Mouse (Mus musculus): ENCODE data around the gene Insr. TPM values are rescaled to one million over a fixed set of nuclear protein-coding genes. Genes with fewer than 3 reads are reported as not detected.

Insr gene
- polyA plus RNA-seq, 1 experiment: 25.1 TPM

DNA sequence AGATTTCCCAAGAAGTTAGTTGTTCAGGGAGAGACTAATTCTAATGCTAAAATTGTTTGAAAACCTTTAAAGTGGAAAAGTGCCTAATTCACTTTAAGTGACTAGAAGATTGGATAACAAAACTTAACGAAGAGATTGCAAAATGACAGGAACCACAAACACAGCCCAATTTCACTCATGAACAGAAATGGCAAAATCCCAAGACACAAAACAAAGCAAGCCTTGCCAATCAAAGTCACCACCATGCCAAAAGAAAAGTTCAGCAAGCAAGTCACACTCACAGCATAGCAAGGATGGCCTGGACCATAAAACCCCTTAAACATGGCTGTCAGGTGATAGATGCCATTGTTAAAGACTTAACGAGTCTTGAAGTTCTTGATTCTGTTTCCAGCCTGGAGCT, 29.5 kb downstream of the Insr start:
- DNase-seq (ENCODE audit: low read depth): peak; percentile 21
- TF ChIP-seq CTCF (IDR thresholded peaks at IDR 0.05; ENCODE audit: borderline replicate concordance, extremely low read depth, insufficient read depth, insufficient read length): no peak
- TF ChIP-seq POLR2A (IDR thresholded peaks at IDR 0.05; ENCODE audit: borderline replicate concordance, extremely low read depth, insufficient read depth, insufficient read length, poor library complexity, severe bottlenecking): no peak

DNA sequence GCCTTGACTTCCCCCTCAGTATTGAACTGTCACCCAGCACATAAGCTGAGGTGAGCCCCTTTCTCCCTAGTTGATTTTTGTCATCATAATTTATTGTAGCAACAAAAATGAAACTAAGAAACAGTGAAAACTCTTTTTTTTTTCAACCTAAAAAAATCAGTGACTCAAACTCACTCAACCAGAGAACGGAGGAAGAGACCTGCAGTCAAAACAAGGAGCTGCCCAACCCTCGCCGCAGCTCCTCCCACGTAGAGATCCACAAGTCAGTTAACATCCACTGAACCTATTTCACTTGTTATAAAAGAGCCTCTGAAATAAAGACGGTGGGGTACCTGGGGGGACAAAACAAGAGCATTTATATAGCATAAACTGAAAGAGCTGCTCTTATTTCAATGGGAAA, 30.7 kb downstream of the Insr start:
- no peak for TF ChIP-seq CTCF (IDR thresholded peaks at IDR 0.05; ENCODE audit: borderline replicate concordance, extremely low read depth, insufficient read depth, insufficient read length)
- TF ChIP-seq POLR2A (IDR thresholded peaks at IDR 0.05; ENCODE audit: borderline replicate concordance, extremely low read depth, insufficient read depth, insufficient read length, poor library complexity, severe bottlenecking): no peak
- no peak for DNase-seq (ENCODE audit: low read depth)

GRCm38 (mm10) chr8:3247129-3247528, 32.3 kb downstream of the Insr start:
- TF ChIP-seq POLR2A (IDR thresholded peaks at IDR 0.05; ENCODE audit: borderline replicate concordance, extremely low read depth, insufficient read depth, insufficient read length, poor library complexity, severe bottlenecking) (no peak), CTCF (IDR thresholded peaks at IDR 0.05; ENCODE audit: borderline replicate concordance, extremely low read depth, insufficient read depth, insufficient read length) (no peak)

GRCm38 (mm10) chr8:3243229-3243628, 36.2 kb downstream of the Insr start:
- DNase-seq (ENCODE audit: low read depth): no peak
- TF ChIP-seq POLR2A (IDR thresholded peaks at IDR 0.05; ENCODE audit: borderline replicate concordance, extremely low read depth, insufficient read depth, insufficient read length, poor library complexity, severe bottlenecking): no peak

More at GRCm38 (mm10) chr8:3247129-3247528, 32.3 kb downstream of the Insr start:
- DNase-seq (ENCODE audit: low read depth): no peak

DNA sequence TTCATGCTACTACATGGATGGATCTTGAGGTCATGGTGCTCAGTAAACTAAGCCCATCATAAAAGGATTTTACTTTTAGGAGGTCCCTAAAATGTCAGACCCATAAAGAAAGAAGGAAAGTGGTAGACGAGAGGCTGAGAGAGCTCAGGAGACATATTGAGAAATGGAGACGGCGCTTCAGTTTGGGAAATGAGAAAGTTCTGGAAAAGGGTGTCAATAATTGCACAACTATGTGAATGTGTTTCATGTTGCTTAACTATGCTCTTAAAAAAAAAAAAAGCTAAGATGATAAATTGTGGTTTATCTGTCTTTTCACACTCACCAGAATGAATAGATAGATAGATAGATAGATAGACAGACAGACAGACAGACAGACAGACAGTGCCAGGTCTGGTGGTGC, 38.7 kb downstream of the Insr start:
- no peak for TF ChIP-seq POLR2A (IDR thresholded peaks at IDR 0.05; ENCODE audit: borderline replicate concordance, extremely low read depth, insufficient read depth, insufficient read length, poor library complexity, severe bottlenecking)
- no peak for TF ChIP-seq CTCF (IDR thresholded peaks at IDR 0.05; ENCODE audit: borderline replicate concordance, extremely low read depth, insufficient read depth, insufficient read length)
- no peak for DNase-seq (ENCODE audit: low read depth)

DNA sequence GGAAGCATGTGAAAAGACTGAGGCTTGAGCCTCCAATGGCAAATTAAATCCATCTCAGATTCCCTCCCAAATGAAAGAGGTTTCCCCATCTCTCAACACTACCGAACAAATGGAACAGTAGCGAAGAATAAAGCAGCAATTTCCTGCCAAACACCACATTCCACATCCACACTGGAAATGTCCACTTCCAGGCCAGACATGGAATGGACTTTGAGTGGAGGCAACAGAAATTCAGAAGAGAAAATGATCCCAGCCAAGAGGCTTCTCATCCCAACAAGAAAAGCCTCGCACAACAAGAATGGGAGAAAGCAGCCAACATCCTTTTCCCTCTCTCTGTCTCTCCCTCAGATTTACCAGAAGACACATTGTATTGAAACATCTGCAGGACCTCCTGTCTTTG, 39.8 kb downstream of the Insr start:
- no peak for TF ChIP-seq POLR2A (IDR thresholded peaks at IDR 0.05; ENCODE audit: borderline replicate concordance, extremely low read depth, insufficient read depth, insufficient read length, poor library complexity, severe bottlenecking)
- no peak for TF ChIP-seq CTCF (IDR thresholded peaks at IDR 0.05; ENCODE audit: borderline replicate concordance, extremely low read depth, insufficient read depth, insufficient read length)
- no peak for DNase-seq (ENCODE audit: low read depth)

DNA sequence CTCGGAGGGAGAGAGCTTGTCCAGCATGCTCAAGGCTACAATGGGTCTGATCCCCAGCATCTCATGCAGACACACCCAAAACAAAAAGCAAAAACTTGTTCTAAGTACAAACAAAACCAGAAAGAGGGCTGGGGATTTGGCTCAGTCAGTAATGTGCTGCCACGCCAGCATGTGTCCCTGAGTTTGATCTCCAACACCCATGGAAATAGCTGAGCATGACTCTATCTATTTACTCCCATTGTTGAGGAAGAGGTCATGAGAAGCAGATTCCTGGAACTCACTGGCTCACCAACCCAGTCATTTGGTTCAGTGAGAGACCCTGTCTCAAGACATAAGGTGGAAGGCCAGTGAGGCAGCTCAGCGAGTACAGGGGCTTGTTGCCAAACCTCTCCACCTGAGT, 40.6 kb downstream of the Insr start:
- no peak for TF ChIP-seq CTCF (IDR thresholded peaks at IDR 0.05; ENCODE audit: borderline replicate concordance, extremely low read depth, insufficient read depth, insufficient read length)
- TF ChIP-seq POLR2A (IDR thresholded peaks at IDR 0.05; ENCODE audit: borderline replicate concordance, extremely low read depth, insufficient read depth, insufficient read length, poor library complexity, severe bottlenecking): no peak
- no peak for DNase-seq (ENCODE audit: low read depth)

DNA sequence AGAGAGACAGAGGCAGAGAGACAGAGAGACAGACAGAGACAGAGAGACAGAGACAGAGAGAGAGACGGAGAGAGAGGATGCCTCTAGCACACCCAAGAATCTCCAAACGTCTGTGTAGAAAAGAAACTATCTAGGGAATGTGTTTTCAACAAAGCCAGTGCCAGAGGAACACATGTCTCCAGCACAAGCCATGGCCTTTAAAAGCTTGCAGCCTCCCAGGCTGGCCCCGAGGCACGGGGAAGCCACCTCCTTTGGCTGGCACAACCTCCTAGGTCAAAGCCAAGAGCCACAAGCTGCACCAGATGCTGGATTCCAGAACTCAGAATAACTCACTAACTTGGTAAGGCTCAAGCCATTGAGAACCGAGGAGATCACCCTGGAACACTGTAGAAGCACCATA, 42.1 kb downstream of the Insr start:
- no peak for DNase-seq (ENCODE audit: low read depth)
- TF ChIP-seq CTCF (IDR thresholded peaks at IDR 0.05; ENCODE audit: borderline replicate concordance, extremely low read depth, insufficient read depth, insufficient read length) (no peak), POLR2A (IDR thresholded peaks at IDR 0.05; ENCODE audit: borderline replicate concordance, extremely low read depth, insufficient read depth, insufficient read length, poor library complexity, severe bottlenecking) (no peak)

GRCm38 (mm10) chr8:3236277-3236676, 43.1 kb downstream of the Insr start:
- DNase-seq (ENCODE audit: low read depth): no peak
- no peak for TF ChIP-seq POLR2A (IDR thresholded peaks at IDR 0.05; ENCODE audit: borderline replicate concordance, extremely low read depth, insufficient read depth, insufficient read length, poor library complexity, severe bottlenecking)

DNA sequence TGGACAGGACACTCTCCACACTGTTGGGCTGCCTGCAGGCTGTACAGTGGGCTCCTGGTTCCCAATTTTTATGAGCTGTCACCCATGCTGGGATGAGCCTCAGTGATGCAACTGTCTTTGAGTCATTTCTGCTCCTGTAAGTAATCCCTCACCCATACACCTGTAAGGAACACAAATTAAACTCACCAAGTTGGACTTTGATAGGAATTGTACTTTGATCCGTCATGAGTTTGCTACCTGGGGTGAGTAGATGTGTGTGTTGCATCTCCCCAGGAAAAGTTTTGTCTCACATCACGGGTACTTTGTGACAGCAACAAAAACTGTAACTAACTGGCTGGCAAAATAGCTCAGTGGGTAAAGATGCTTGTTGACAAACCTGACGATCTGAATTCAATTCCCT, 44.8 kb downstream of the Insr start:
- TF ChIP-seq CTCF (IDR thresholded peaks at IDR 0.05; ENCODE audit: borderline replicate concordance, extremely low read depth, insufficient read depth, insufficient read length) (no peak), POLR2A (IDR thresholded peaks at IDR 0.05; ENCODE audit: borderline replicate concordance, extremely low read depth, insufficient read depth, insufficient read length, poor library complexity, severe bottlenecking) (no peak)
- DNase-seq (ENCODE audit: low read depth): no peak

DNA sequence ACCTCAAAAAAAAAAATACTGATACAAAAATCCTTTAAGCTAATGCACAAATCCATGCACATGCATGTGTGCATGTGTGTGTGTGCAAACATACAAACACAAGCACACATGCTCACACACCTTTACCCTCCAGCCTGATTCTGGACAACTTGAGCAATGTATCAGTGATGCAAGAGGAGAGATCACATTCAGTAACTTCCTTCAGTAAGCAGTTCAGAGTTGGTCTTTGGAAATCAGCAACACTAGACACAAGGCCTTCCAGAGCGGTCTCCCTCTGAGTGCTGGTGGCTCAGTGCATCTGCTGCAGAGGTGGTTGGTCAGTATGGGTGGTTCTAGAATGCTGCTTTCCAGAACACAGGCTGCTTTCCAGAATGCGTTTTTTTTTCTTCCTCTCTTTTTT, 46.8 kb downstream of the Insr start:
- TF ChIP-seq CTCF (IDR thresholded peaks at IDR 0.05; ENCODE audit: borderline replicate concordance, extremely low read depth, insufficient read depth, insufficient read length) (no peak), POLR2A (IDR thresholded peaks at IDR 0.05; ENCODE audit: borderline replicate concordance, extremely low read depth, insufficient read depth, insufficient read length, poor library complexity, severe bottlenecking) (no peak)

DNA sequence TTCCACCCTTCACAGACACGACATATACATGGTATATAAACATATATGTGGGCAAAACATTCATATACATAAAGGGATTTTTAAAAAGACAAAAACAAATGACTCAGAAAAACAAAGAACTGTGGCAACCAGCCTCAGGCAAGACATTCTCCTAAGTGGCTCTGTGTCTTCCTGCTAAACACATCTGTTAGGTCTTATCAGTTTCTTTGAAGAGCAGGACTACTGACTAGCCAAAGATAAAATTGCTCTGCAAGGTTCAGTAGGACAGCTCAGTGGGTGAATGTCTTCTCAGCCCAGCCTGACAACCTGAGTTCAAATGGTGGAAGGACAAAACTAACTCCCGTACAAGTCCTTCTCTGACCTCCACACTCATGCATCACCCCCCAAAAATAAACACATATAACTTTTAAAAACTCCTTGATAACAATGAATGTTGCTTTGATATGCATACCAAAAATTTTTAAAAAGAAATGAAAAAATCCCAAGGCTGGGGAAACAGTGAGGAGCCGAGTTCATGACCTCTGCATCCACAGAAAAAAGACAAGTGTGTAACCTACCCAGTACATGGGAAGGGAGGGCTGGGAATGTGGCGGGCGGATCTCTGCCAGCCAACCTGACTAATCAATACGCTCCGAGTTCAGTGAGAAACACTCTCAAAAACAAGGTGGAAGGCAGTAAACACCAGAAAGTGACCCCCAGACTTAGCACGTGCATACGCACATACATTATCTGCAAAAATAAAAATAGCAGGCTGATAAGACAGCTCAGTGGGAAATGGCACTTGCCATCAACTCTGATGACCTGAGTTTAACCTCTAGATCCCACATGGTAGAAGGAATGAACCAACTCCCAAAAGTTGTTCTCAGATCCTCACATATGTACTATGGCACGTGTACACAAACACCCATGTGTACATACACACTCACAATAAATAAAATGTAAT, 49.0 kb downstream of the Insr start:
- no peak for DNase-seq (ENCODE audit: low read depth)
- TF ChIP-seq CTCF (IDR thresholded peaks at IDR 0.05; ENCODE audit: borderline replicate concordance, extremely low read depth, insufficient read depth, insufficient read length): no peak

More for the DNA sequence above, 46.8 kb downstream of the Insr start:
- DNase-seq (ENCODE audit: low read depth): no peak

Measured in brain, embryonic 14.5 days (tissue).